Comparison of ENCODE assay signal across 24 mouse cellular contexts in genomic region chr14:86301666-86302065, GRCm38 (mm10).
DNase-seq lines count a peak whose midpoint lies in the region; ATAC-seq lines count a peak whose summit lies in the region.
"Had no signal": no experiment of that assay in that cellular context is flagged by ENCODE, and none has a peak within 500 bp of the region (broad histone marks: within the 10 kb centered on the region; RNA-seq: fewer than 3 reads in every experiment).

No protein-coding gene starts in this region.

- H3K4me2 ChIP-seq in kidney, embryonic 14.5 days (replicated peaks; ENCODE audit: low read depth, low read length) = no peak overlapping the region
- H3K4me2 ChIP-seq: embryonic facial prominence, embryonic 12.5 days; forebrain, embryonic 12.5 days; hindbrain, embryonic 12.5 days had no signal

- H3K27me3 ChIP-seq in kidney, embryonic 14.5 days (ENCODE audit: control insufficient read depth, insufficient read depth, low read length) = no peaks in the 10 kb centered on the region
- H3K27me3 ChIP-seq: embryonic facial prominence, embryonic 12.5 days; forebrain, embryonic 12.5 days; hindbrain, embryonic 12.5 days had no signal

- 0 out of 2 replicates have a peak, but pooled peaks cover 3% of the 10 kb centered on the region for H3K9me3 ChIP-seq in kidney, embryonic 14.5 days (ENCODE audit: control insufficient read depth, low read length)
- H3K9me3 ChIP-seq: embryonic facial prominence, embryonic 12.5 days; forebrain, embryonic 12.5 days; heart, embryonic 10.5 days; hindbrain, embryonic 12.5 days had no signal

- no peak for ATAC-seq in kidney, embryonic 14.5 days (ENCODE audit: low FRiP score, low TSS enrichment)
- ATAC-seq: CD4-positive, CD25-positive, alpha-beta regulatory T cell, adult 4 months; forebrain, embryonic 16.5 days; hindbrain, embryonic 16.5 days; inflammation-experienced regulatory T-cells, adult 6 months had no signal

- intact Hi-C loops in gastrocnemius, postnatal 14 days (cut with DNase I; ENCODE audit: low total_unique reads) = no loop called here
- intact Hi-C loops in gastrocnemius, postnatal 36 days (cut with DNase I) = no loop called here

- H3K36me3 ChIP-seq in kidney, embryonic 14.5 days (ENCODE audit: control insufficient read depth, insufficient read depth, low read length) = no peaks in the 10 kb centered on the region
- H3K36me3 ChIP-seq: embryonic facial prominence, embryonic 12.5 days; forebrain, embryonic 12.5 days; G1E; heart, embryonic 10.5 days; hindbrain, embryonic 12.5 days had no signal

- H3K9ac ChIP-seq in kidney, embryonic 14.5 days (ENCODE audit: low read depth, low read length) = no peak overlapping the region
- H3K9ac ChIP-seq: embryonic facial prominence, embryonic 12.5 days; forebrain, embryonic 12.5 days; hindbrain, embryonic 12.5 days had no signal

- no peak overlapping the region for H3K27ac ChIP-seq in kidney, embryonic 14.5 days (ENCODE audit: low read depth, low read length)
- H3K27ac ChIP-seq: embryonic facial prominence, embryonic 12.5 days; forebrain, embryonic 12.5 days; heart, embryonic 10.5 days; hindbrain, embryonic 12.5 days had no signal

- peak; percentile 42 to 48 for DNase-seq in cerebellum, postnatal 10 days
- DNase-seq in cerebellum, postnatal 36 days = no peak
- peak; percentile 49 for DNase-seq in gastrocnemius, postnatal 14 days
- no peak for DNase-seq in gastrocnemius, postnatal 36 days
- DNase-seq in kidney, postnatal 36 days = peak; percentile 13 to 53
- peak; percentile 41 for DNase-seq in NIH3T3 (ENCODE audit: low read depth)
- DNase-seq: adrenal gland, postnatal 10 days; B cell, adult 2 months; cerebellum, adult 11 months; cerebellum, adult 9-10 months; embryo, embryonic 11 days; heart, adult 18-20 months; heart, postnatal 10 days; heart, postnatal 4 days had no signal

- WGBS in kidney, embryonic 14.5 days = 88% methylated on average over 5 of the region's 5 CpGs

- H3K4me3 ChIP-seq in kidney, embryonic 14.5 days (ENCODE audit: low read length) = no peak overlapping the region
- H3K4me3 ChIP-seq: embryonic facial prominence, embryonic 12.5 days; forebrain, embryonic 12.5 days; heart, embryonic 10.5 days; hindbrain, embryonic 12.5 days had no signal

- no peaks in the 10 kb centered on the region for H3K4me1 ChIP-seq in kidney, embryonic 14.5 days (ENCODE audit: control insufficient read depth, insufficient read depth, low read length)
- H3K4me1 ChIP-seq: embryonic facial prominence, embryonic 12.5 days; forebrain, embryonic 12.5 days; heart, embryonic 10.5 days; hindbrain, embryonic 12.5 days had no signal

Comparison
In these comparisons a context has a peak if more than half of its experiments do, and no peak if none do; other contexts are left out.
1. DNase-seq: peak in cerebellum, postnatal 10 days (2 of 2), gastrocnemius, postnatal 14 days (single experiment), kidney, postnatal 36 days (2 of 2) and NIH3T3 (single experiment); none in cerebellum, postnatal 36 days (0 of 2) and gastrocnemius, postnatal 36 days (0 of 2).